Mouse (Mus musculus): ENCODE measurements around the gene Dnah8. TPM values are rescaled to one million over a fixed set of nuclear protein-coding genes. Genes with fewer than 3 reads are reported as not detected.
A peak's percentile ranks its signal among the peaks of the same experiment; 100 is the strongest.

Gene Dnah8
- total RNA-seq, 2 experiments from 2014 or later: 0.35 to 0.97 TPM

GRCm38 (mm10) chr17:30844321-30844791, 220.2 kb downstream of the Dnah8 start:
- intact Hi-C loops (cut with DNase I): loop anchor here (2.0 kb wide), 1 partner anchor 390 kb away; no protein-coding TSS in a partner anchor
- TF ChIP-seq CTCF (IDR thresholded peaks at IDR 0.05): peak; percentile 62
- DNase-seq (ENCODE audit: extremely low spot score in 1 of 2, low spot score in 2 of 2): peak in 1 of 2 experiments; percentile 31

DNA sequence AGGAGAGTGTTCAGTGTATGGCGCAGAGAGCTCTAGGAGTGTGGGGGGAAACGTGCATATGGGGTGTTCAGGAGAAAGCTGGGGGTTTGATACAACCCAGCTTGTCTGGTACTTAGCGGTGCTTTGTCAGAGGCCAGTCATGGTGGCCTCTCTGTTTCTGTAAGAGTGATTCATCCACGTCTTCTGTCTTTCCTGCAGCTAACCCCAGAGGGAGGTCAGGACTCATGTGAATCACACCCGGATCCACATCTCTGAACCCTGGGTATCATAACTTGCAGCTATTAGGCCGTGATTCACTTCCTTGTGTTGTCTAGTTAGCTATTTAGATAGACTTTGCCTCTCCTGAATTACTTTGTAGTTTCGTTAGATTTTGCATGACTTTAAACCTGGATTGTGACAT, 223.3 kb downstream of the Dnah8 start:
- Histone ChIP-seq H3K4me3 (no peak overlapping the region), H3K27ac (no peak overlapping the region)
- no peak for DNase-seq (ENCODE audit: extremely low spot score in 1 of 2, low spot score in 2 of 2)
- no peak for TF ChIP-seq CTCF (IDR thresholded peaks at IDR 0.05)
- intact Hi-C loops (cut with DNase I): no loop called here

More at GRCm38 (mm10) chr17:30844321-30844791, 220.2 kb downstream of the Dnah8 start:
- no peak overlapping the region for H3K4me3 ChIP-seq
- H3K27ac ChIP-seq: no peak overlapping the region

DNA sequence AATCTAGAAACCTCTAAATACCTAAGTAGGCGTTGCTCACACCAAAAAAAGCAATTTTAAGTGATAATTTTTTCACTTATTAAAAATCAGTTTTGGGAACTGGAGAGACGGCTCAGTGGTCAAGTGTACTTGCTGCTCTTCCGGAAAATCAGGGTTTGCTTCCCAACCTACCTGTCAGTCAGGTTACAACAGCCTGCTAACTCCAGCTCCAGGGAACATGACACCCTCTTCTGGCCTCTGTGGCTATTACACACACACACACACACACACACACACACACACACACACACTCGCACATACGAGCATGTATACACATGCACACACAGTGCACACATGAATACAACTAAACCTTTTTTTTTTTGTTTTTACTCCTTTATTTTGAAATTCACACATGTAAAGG, 223.9 kb downstream of the Dnah8 start:
- intact Hi-C loops (cut with DNase I): no loop called here
- no peak overlapping the region for H3K27ac ChIP-seq
- no peak overlapping the region for H3K4me3 ChIP-seq
- no peak for DNase-seq (ENCODE audit: extremely low spot score in 1 of 2, low spot score in 2 of 2)
- TF ChIP-seq CTCF (IDR thresholded peaks at IDR 0.05): no peak

DNA sequence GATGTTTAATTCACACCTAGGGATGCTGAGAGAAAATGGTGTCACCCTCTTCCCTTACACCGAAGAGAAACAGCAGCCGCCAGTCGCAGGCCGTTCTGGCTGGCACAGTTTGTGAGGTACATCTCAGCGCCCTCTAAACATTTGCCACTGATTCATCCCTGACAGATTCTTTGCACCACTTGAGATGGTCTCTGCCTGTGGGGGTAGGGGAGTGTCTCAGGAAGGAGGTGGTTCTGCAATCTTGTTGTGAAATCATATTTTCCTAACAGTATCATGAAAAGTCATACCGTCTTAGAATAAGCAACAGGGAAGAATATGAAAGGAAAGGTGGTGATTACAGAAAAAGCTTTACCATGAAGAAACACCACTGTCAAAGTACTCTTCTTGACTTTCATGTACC, 224.7 kb downstream of the Dnah8 start:
- Histone ChIP-seq H3K27ac (no peak overlapping the region), H3K4me3 (no peak overlapping the region)
- no peak for DNase-seq (ENCODE audit: extremely low spot score in 1 of 2, low spot score in 2 of 2)
- TF ChIP-seq CTCF (IDR thresholded peaks at IDR 0.05): no peak
- intact Hi-C loops (cut with DNase I): no loop called here

GRCm38 (mm10) chr17:30849813-30850212, 225.7 kb downstream of the Dnah8 start:
- Histone ChIP-seq H3K4me3 (no peak overlapping the region), H3K27ac (no peak overlapping the region)
- no peak for TF ChIP-seq CTCF (IDR thresholded peaks at IDR 0.05)
- DNase-seq (ENCODE audit: extremely low spot score in 1 of 2, low spot score in 2 of 2): no peak
- intact Hi-C loops (cut with DNase I): no loop called here

- intact Hi-C loops (cut with DNase I): no loop called here
- Histone ChIP-seq H3K4me3 (no peak overlapping the region), H3K27ac (no peak overlapping the region)
- peak; percentile 20 for TF ChIP-seq CTCF (IDR thresholded peaks at IDR 0.05)
- no peak for DNase-seq (ENCODE audit: extremely low spot score in 1 of 2, low spot score in 2 of 2)
Observed at GRCm38 (mm10) chr17:30852345-30852744, 228.2 kb downstream of the Dnah8 start.

DNA sequence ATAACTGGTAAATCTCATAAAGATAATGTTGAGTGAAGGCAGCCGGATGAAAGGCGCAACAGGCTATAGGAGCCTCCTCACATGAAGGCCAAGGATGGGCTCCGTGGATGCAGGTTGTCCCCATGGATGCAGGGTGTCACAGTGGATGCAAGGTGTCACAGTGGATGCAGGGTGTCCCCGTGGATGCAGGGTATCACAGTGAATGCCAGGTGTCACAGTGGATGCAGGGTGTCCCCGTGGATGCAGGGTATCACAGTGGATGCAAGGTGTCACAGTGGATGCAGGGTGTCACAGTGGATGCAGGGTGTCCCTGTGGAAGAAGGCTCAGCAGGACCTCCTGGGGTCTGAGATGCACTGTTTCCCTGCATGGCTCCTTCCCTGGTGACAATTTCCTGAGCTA, 233.2 kb downstream of the Dnah8 start:
- intact Hi-C loops (cut with DNase I): no loop called here
- TF ChIP-seq CTCF (IDR thresholded peaks at IDR 0.05): no peak
- DNase-seq (ENCODE audit: extremely low spot score in 1 of 2, low spot score in 2 of 2): no peak
- H3K27ac ChIP-seq: no peak overlapping the region
- no peak overlapping the region for H3K4me3 ChIP-seq

- intact Hi-C loops (cut with DNase I): no loop called here
- TF ChIP-seq CTCF (IDR thresholded peaks at IDR 0.05): no peak
- no peak overlapping the region for H3K4me3 ChIP-seq
- no peak for DNase-seq (ENCODE audit: extremely low spot score in 1 of 2, low spot score in 2 of 2)
- no peak overlapping the region for H3K27ac ChIP-seq
Observed at GRCm38 (mm10) chr17:30858586-30859259, 234.6 kb downstream of the Dnah8 start.

GRCm38 (mm10) chr17:30859989-30860585, 235.9 kb downstream of the Dnah8 start:
- TF ChIP-seq CTCF (IDR thresholded peaks at IDR 0.05): no peak
- H3K4me3 ChIP-seq: no peak overlapping the region
- no peak for DNase-seq (ENCODE audit: extremely low spot score in 1 of 2, low spot score in 2 of 2)
- intact Hi-C loops (cut with DNase I): no loop called here
- no peak overlapping the region for H3K27ac ChIP-seq

DNA sequence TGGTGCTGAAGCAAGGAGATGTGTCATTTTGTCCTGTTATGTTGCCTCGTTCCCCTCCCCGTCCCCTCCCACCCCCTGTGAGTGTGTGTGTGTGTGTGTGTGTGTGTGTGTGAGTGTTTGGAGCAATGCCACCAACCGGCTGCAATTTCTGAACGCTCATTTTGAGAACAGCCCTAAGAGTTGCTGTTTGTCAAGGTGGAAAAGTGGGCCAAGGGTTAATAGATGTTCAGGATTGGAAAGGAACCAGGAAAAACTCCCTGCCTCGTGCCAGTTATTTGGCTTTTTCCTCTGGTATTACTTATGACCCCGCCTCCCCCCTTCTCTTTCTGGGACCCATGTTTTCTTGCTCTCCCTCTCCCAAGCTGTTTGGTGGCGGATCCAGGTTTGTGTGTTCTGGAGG, 236.5 kb downstream of the Dnah8 start:
- no peak overlapping the region for H3K27ac ChIP-seq
- H3K4me3 ChIP-seq: no peak overlapping the region
- intact Hi-C loops (cut with DNase I): no loop called here
- no peak for DNase-seq (ENCODE audit: extremely low spot score in 1 of 2, low spot score in 2 of 2)
- no peak for TF ChIP-seq CTCF (IDR thresholded peaks at IDR 0.05)

DNA sequence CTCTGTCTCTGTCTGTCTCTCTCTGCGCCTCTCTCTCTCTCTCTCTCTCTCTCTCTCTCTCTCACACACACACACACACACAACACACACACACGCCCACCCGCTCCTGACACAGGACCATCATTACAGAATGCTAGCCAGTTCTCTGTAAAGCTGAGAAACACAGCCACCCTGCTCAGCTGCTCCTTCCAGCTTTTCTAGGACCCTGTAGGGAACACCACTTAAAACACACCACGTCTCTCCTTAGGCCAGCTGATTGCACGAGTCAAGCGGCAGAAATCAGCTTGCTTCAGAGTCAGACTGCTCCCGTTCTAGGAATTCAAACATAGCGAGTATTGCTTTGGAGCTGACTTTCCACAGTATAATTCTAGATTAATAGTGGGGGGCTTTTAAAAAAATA, 242.1 kb downstream of the Dnah8 start:
- no peak for TF ChIP-seq CTCF (IDR thresholded peaks at IDR 0.05)
- no peak for DNase-seq (ENCODE audit: extremely low spot score in 1 of 2, low spot score in 2 of 2)
- intact Hi-C loops (cut with DNase I): no loop called here
- Histone ChIP-seq H3K27ac (no peak overlapping the region), H3K4me3 (no peak overlapping the region)

- no peak for DNase-seq (ENCODE audit: extremely low spot score in 1 of 2, low spot score in 2 of 2)
Observed at GRCm38 (mm10) chr17:30866966-30867365, 242.8 kb downstream of the Dnah8 start.

GRCm38 (mm10) chr17:30871040-30871439, 246.9 kb downstream of the Dnah8 start:
- Histone ChIP-seq H3K27ac (no peak overlapping the region), H3K4me3 (no peak overlapping the region)
- DNase-seq (ENCODE audit: extremely low spot score in 1 of 2, low spot score in 2 of 2): no peak
- intact Hi-C loops (cut with DNase I): no loop called here
- TF ChIP-seq CTCF (IDR thresholded peaks at IDR 0.05): no peak

More at GRCm38 (mm10) chr17:30866966-30867365, 242.8 kb downstream of the Dnah8 start:
- no peak overlapping the region for H3K4me3 ChIP-seq
- intact Hi-C loops (cut with DNase I): no loop called here
- no peak for TF ChIP-seq CTCF (IDR thresholded peaks at IDR 0.05)
- no peak overlapping the region for H3K27ac ChIP-seq

Measured in left cerebral cortex, adult 2 months (tissue).